Mouse (Mus musculus) 3134 (cell line): ENCODE data around the gene Nmrk1.
A peak's percentile ranks its signal among the peaks of the same experiment; 100 is the strongest.

Source experiments
- DNase-seq: peaks from one replicate; pipeline ENCODE4 v3.0.0-alpha.2; 2011; ENCODE audit warnings: low spot score; ENCODE audit not compliant: insufficient read length; ENCODE audit errors: extremely low read depth

Nmrk1 gene

GRCm38 (mm10) chr19:18614337-18614736 lies 17.4 kb upstream of the Nmrk1 start:
- DNase-seq = no peak

GRCm38 (mm10) chr19:18615680-18616240 lies 16.0 kb upstream of the Nmrk1 start:
- DNase-seq = no peak

GRCm38 (mm10) chr19:18617504-18617903 lies 14.2 kb upstream of the Nmrk1 start:
- DNase-seq = no peak

- no peak for DNase-seq
These were observed 12.7 kb upstream of the Nmrk1 start for GRCm38 (mm10) chr19:18619060-18619459.

- DNase-seq = no peak
These were observed 12.1 kb upstream of the Nmrk1 start for GRCm38 (mm10) chr19:18619691-18620090.

- DNase-seq = no peak
These were observed 7.9 kb upstream of the Nmrk1 start for GRCm38 (mm10) chr19:18623894-18624293.

GRCm38 (mm10) chr19:18629589-18629988 lies 2.2 kb upstream of the Nmrk1 start:
- no peak for DNase-seq

- DNase-seq = peak; percentile 58
These were observed 1.3 kb upstream of the Nmrk1 start for GRCm38 (mm10) chr19:18630221-18631119.

GRCm38 (mm10) chr19:18631161-18631643 lies 548 bp upstream of the Nmrk1 start:
- no peak for DNase-seq

GRCm38 (mm10) chr19:18632231-18633185 lies 758 bp downstream of the Nmrk1 start:
- no peak for DNase-seq

- DNase-seq = no peak
These were observed 6.2 kb downstream of the Nmrk1 start for GRCm38 (mm10) chr19:18637954-18638353.

- no peak for DNase-seq
These were observed 7.2 kb downstream of the Nmrk1 start for GRCm38 (mm10) chr19:18638949-18639348.

GRCm38 (mm10) chr19:18639552-18639951 lies 7.8 kb downstream of the Nmrk1 start:
- DNase-seq = no peak

- DNase-seq = no peak
These were observed 9.3 kb downstream of the Nmrk1 start for GRCm38 (mm10) chr19:18641001-18641400.

GRCm38 (mm10) chr19:18643411-18643810 lies 11.7 kb downstream of the Nmrk1 start:
- no peak for DNase-seq

- no peak for DNase-seq
These were observed 12.3 kb downstream of the Nmrk1 start for GRCm38 (mm10) chr19:18644084-18644483.

GRCm38 (mm10) chr19:18646397-18646796 lies 14.6 kb downstream of the Nmrk1 start:
- no peak for DNase-seq

GRCm38 (mm10) chr19:18646853-18647420 lies 15.2 kb downstream of the Nmrk1 start:
- no peak for DNase-seq

- no peak for DNase-seq
These were observed 16.2 kb downstream of the Nmrk1 start for GRCm38 (mm10) chr19:18647775-18648557.

GRCm38 (mm10) chr19:18648558-18648945 lies 16.8 kb downstream of the Nmrk1 start:
- DNase-seq = no peak
